Mouse (Mus musculus) forebrain, embryonic 10.5 days (tissue): ENCODE data around the gene Kcna6. TPM values are rescaled to one million over a fixed set of nuclear protein-coding genes. Genes with fewer than 3 reads are reported as not detected.

ENCODE experiments used
- DNase-seq: peaks from one replicate; pipeline ENCODE4 v3.0.0-alpha.2; 2017; ENCODE audit warnings: low spot score; ENCODE audit errors: extremely low spot score
- H3K27ac ChIP-seq: fragments of 300-500 bp; sonication (generic); 2 replicates; pipeline ENCODE4 v1.5.1; 2016; ENCODE audit warnings: mild to moderate bottlenecking
- H3K27me3 ChIP-seq: fragments of 300-500 bp; sonication (generic); 2 replicates; pipeline ENCODE4 v1.6.1; 2016; ENCODE audit warnings: mild to moderate bottlenecking; ENCODE audit not compliant: poor library complexity, severe bottlenecking
- H3K36me3 ChIP-seq: fragments of 300-500 bp; sonication (generic); replicated peaks from 2 replicates; pipeline ENCODE4 v1.6.1; 2016; ENCODE audit warnings: mild to moderate bottlenecking, moderate library complexity
- H3K4me1 ChIP-seq: fragments of 300-500 bp; sonication (generic); 2 replicates; pipeline ENCODE4 v1.6.1; 2016
- H3K4me3 ChIP-seq: fragments of 300-500 bp; sonication (generic); 2 replicates; pipeline ENCODE4 v1.5.1; 2016; ENCODE audit warnings: mild to moderate bottlenecking, moderate library complexity
- H3K9me3 ChIP-seq: fragments of 300-500 bp; sonication (generic); 2 replicates; pipeline ENCODE4 v1.6.1; 2016; ENCODE audit warnings: mild to moderate bottlenecking, moderate library complexity
- WGBS: fragments of 180-500 bp; shearing (Covaris S2); methylation state at CpG from one replicate; pipeline ENCODE4 v1.1.7; 2016; 5-methylcytosine and 5-hydroxymethylcytosine counted together
- polyA plus RNA-seq: library from polyadenylated mRNA; unstranded; fragments of >200 nt; fragmentation: Nextera tagmentation; extraction: Ambion mirVana; gene quantifications from 2 replicates; pipeline ENCODE4 v1.2.1, GENCODE M21; 2016

The Kcna6 gene
- polyA plus RNA-seq, 1 experiment from 2014 or later: 2.9 TPM

- H3K4me1 ChIP-seq: no peaks in the 10 kb centered on the region
- no peaks in the 10 kb centered on the region for H3K9me3 ChIP-seq
- H3K27me3 ChIP-seq: no peaks in the 10 kb centered on the region
- H3K4me3 ChIP-seq: no peak overlapping the region
- no peaks in the 10 kb centered on the region for H3K36me3 ChIP-seq
- DNase-seq: no peak
- 88% methylated on average over 6 of the region's 6 CpGs for WGBS
- H3K27ac ChIP-seq: no peak overlapping the region
Observed at GRCm38 (mm10) chr6:126712531-126712930, 27.9 kb downstream of the Kcna6 start.

DNA sequence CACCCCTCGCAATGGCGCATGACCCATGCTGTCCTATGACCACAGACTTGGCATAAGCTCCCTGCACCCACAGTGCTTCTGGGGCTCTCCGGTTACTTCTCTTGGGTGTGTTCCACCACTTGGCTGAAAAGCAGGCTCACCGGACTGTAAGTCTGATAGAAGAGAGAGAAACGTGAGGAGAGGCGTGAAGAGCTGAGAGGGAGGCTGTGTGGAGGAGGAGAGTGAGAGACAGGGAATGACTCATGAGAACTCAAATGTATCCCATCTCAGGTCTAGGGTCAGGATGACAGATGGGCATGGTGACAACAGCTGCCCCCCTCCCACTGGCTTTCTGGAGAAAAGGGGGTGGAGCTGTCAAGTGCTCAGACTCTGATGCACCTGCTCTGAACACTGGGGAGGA is 34.5 kb downstream of the Kcna6 start:
- no peaks in the 10 kb centered on the region for H3K36me3 ChIP-seq
- WGBS: 88% methylated on average over 6 of the region's 6 CpGs
- DNase-seq: no peak
- H3K4me3 ChIP-seq: no peak overlapping the region
- no peaks in the 10 kb centered on the region for H3K9me3 ChIP-seq
- peaks cover 23% of the 10 kb centered on the region for H3K27me3 ChIP-seq
- H3K27ac ChIP-seq: no peak overlapping the region
- H3K4me1 ChIP-seq: peaks cover 9% of the 10 kb centered on the region

DNA sequence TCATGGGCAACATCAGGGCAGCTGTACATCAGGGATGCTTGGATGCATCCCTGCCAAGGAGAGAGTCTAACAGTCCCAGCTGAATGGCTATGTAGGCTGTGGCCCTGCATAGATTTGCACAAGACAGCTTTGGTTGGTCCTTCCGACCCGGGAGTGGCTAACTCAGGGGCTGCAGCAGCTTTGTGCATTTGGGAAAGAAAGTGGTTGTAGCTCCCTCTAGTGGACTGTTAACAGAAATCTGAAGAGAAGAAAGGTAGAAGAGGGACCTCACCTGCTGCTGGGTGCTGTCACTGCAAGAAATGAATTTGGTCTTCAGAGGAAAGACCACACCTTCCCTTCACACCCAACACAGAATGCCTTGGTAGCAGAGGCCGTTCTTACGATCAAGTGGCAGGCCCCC is 36.0 kb downstream of the Kcna6 start:
- 40% methylated on average over 4 of the region's 4 CpGs for WGBS
- DNase-seq: no peak
- Histone ChIP-seq H3K9me3 (no peaks in the 10 kb centered on the region), H3K4me1 (peaks cover 9% of the 10 kb centered on the region), H3K27me3 (peaks cover 35% of the 10 kb centered on the region), H3K36me3 (no peaks in the 10 kb centered on the region), H3K4me3 (no peak overlapping the region), H3K27ac (no peak overlapping the region)

DNA sequence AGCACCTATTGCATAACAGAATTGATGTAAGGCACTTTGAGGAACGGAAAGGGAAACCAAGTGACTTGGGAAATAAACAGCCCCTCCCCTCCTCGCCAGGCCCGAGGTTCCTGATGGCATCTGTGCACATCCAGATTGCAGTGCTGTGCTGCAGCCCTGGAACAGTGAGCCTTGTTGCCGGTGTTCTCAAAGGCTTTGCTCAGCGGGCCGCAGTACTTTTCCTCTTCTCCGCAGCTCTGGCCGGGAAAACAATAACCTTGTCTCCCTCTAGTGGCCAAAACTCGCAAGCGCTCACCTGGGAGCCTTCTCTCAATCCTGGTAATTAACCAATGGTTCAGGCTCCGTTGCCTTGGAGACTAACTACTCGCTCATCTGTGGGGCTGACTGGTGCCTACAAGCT is 38.4 kb downstream of the Kcna6 start:
- Histone ChIP-seq H3K27ac (no peak overlapping the region), H3K9me3 (no peaks in the 10 kb centered on the region), H3K4me3 (no peak overlapping the region), H3K27me3 (peaks cover 35% of the 10 kb centered on the region), H3K4me1 (peaks cover 9% of the 10 kb centered on the region), H3K36me3 (no peaks in the 10 kb centered on the region)
- 4% methylated on average over 12 of the region's 12 CpGs for WGBS
- peak; percentile 85 for DNase-seq

DNA sequence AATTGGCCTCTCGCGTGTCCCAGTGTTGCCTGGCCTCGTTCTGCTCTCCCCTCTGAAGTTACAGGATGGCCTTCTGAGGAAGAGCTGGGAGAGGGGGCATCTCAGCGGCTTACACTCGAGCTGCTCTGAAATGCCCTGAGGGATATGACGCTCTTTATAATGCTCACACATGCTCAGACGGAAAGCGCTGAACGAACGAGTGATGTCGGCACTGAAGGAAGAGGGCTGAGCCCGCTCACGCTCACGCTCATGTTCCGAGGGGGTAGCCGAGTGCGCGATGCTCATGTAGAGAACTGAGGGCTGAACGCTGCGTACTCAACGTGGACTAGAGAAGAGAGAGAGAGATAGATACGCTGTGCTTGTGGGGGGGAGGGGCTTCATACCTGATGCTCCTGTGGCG is 39.3 kb downstream of the Kcna6 start:
- WGBS: 75% methylated on average over 23 of the region's 23 CpGs
- Histone ChIP-seq H3K27me3 (peaks cover 32% of the 10 kb centered on the region), H3K36me3 (no peaks in the 10 kb centered on the region), H3K4me3 (no peak overlapping the region), H3K4me1 (peaks cover 9% of the 10 kb centered on the region), H3K27ac (no peak overlapping the region), H3K9me3 (no peaks in the 10 kb centered on the region)
- DNase-seq: no peak

DNA sequence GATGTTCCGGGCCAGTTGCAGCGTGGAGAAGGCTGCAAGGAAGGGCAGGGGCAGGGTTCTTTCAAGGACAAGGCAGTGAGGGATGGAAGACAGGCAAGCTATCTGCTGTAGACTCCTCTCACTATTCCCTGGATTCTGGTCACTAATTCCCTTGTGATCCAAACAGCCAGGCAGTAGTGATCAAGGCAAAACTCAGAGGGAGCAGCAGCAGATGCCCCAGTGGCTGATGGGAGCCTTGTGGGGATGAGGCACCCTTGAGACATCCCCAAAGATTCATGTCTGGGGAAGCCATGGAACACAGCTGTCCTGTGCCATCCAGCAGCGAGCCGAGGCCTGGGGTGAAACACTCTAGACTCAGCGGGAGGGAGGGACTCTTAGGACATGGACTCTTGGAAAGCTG is 40.5 kb downstream of the Kcna6 start:
- Histone ChIP-seq H3K9me3 (no peaks in the 10 kb centered on the region), H3K27ac (no peak overlapping the region), H3K36me3 (no peaks in the 10 kb centered on the region), H3K4me1 (peaks cover 9% of the 10 kb centered on the region), H3K27me3 (peaks cover 23% of the 10 kb centered on the region), H3K4me3 (no peak overlapping the region)
- WGBS: 78% methylated on average over 5 of the region's 5 CpGs
- DNase-seq: no peak

DNA sequence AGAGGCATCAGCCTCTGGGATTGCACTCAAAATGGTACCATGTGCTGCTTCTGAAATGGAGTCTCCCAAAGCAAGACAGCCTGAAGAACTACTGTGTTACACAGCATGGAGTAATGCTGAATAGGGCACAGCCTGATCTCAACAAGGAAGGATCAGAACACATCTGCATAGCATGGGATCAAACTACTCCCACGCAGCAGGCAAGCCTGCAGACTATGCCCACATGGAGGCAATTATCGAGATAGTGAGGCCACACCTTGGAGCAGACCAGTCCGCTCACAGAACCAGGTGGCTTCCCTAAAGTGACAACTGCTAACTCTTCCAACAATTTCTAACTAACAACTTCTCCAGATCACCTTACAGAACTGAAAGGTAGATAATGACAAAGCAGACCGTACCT is 53.4 kb downstream of the Kcna6 start:
- no peak overlapping the region for H3K27ac ChIP-seq
- no peak for DNase-seq
- no peaks in the 10 kb centered on the region for H3K4me1 ChIP-seq
- 71% methylated on average over 4 of the region's 4 CpGs for WGBS
- H3K36me3 ChIP-seq: no peaks in the 10 kb centered on the region
- H3K9me3 ChIP-seq: no peaks in the 10 kb centered on the region
- H3K4me3 ChIP-seq: no peak overlapping the region
- no peaks in the 10 kb centered on the region for H3K27me3 ChIP-seq

- Histone ChIP-seq H3K36me3 (no peaks in the 10 kb centered on the region), H3K27ac (no peak overlapping the region), H3K4me3 (no peak overlapping the region), H3K27me3 (no peaks in the 10 kb centered on the region), H3K4me1 (no peaks in the 10 kb centered on the region), H3K9me3 (no peaks in the 10 kb centered on the region)
- WGBS: 67% methylated on average over 3 of the region's 3 CpGs
- no peak for DNase-seq
Observed at GRCm38 (mm10) chr6:126685135-126685534, 55.3 kb downstream of the Kcna6 start.

DNA sequence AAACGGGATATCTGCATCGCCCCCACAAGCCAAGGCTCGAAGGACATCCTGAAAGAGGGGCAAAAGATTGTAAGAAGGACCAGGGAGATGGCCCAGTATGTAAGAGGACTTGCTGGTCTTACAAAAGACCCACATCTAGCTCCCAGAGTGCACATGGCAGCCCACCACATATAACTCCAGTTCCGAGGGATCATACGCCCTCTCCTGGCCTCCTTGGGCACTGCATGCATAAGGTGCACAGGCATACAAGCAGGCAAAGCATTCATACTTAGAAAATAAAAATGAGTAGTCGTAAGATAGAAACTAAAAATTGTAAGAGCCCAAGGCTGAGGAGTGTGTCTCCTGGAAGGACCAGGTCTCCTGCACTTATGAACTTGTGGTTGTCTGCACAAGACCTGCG is 61.5 kb downstream of the Kcna6 start:
- no peak overlapping the region for H3K4me3 ChIP-seq
- 62% methylated on average over 7 of the region's 7 CpGs for WGBS
- no peaks in the 10 kb centered on the region for H3K4me1 ChIP-seq
- peaks cover 22% of the 10 kb centered on the region for H3K27me3 ChIP-seq
- DNase-seq: no peak
- no peak overlapping the region for H3K27ac ChIP-seq
- no peaks in the 10 kb centered on the region for H3K9me3 ChIP-seq
- no peaks in the 10 kb centered on the region for H3K36me3 ChIP-seq

GRCm38 (mm10) chr6:126667001-126667400 is 73.5 kb downstream of the Kcna6 start:
- peaks cover 30% of the 10 kb centered on the region for H3K27me3 ChIP-seq
- H3K36me3 ChIP-seq: no peaks in the 10 kb centered on the region
- WGBS: 94% methylated on average over 5 of the region's 5 CpGs
- no peak overlapping the region for H3K27ac ChIP-seq
- no peaks in the 10 kb centered on the region for H3K9me3 ChIP-seq
- no peak overlapping the region for H3K4me3 ChIP-seq
- DNase-seq: no peak
- peaks cover 16% of the 10 kb centered on the region; the same call in 1 of the 2 replicates for H3K4me1 ChIP-seq

DNA sequence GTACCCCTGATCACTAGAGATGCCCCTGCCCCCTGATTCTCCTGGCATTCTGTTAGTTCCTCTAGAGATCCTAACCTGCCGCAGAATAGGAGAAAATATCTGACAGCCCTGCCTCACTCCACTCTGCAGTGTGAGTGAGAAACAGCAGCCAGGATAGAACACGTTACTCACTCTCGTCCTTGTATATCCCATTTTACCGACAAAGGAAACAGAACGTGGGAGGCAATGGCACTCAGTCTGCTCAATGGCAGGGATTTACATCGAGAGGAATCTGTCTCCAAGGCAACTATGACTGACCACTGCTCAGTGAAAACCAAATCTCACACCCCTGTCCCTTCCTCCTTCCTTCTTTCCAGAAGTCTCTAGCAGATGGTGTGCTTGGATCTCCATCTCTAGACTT is 74.4 kb downstream of the Kcna6 start:
- H3K4me1 ChIP-seq: peaks cover 16% of the 10 kb centered on the region; the same call in 1 of the 2 replicates
- no peaks in the 10 kb centered on the region for H3K9me3 ChIP-seq
- DNase-seq: no peak
- no peak overlapping the region for H3K4me3 ChIP-seq
- H3K27me3 ChIP-seq: peaks cover 30% of the 10 kb centered on the region
- WGBS: 49% methylated on average over 6 of the region's 6 CpGs
- no peak overlapping the region for H3K27ac ChIP-seq
- no peaks in the 10 kb centered on the region for H3K36me3 ChIP-seq

- no peak overlapping the region for H3K27ac ChIP-seq
- no peaks in the 10 kb centered on the region for H3K9me3 ChIP-seq
- peaks cover 16% of the 10 kb centered on the region; the same call in 1 of the 2 replicates for H3K4me1 ChIP-seq
- H3K27me3 ChIP-seq: peaks cover 25% of the 10 kb centered on the region
- no peak for DNase-seq
- H3K4me3 ChIP-seq: no peak overlapping the region
- no peaks in the 10 kb centered on the region for H3K36me3 ChIP-seq
- whole genome bisulfite sequencing: 86% methylated on average over 3 of the region's 3 CpGs
Observed at GRCm38 (mm10) chr6:126664569-126664968, 75.9 kb downstream of the Kcna6 start.
